Mouse (Mus musculus) hindlimb bud, embryonic 11.5 days (tissue): ENCODE data around the gene B230118H07Rik.
"Not testable (repeated sequence)": the region's sequence is repeated elsewhere in the genome, so short reads cannot be mapped to it uniquely, and the experiment has no call there.

Source experiments
- DNase-seq: peaks from one replicate; pipeline ENCODE4 v3.0.0-alpha.2; 2012; ENCODE audit warnings: low read depth, low spot score; ENCODE audit errors: extremely low spot score

The B230118H07Rik gene

GRCm38 (mm10) chr2:101592023-101592841 lies 57.1 kb downstream of the B230118H07Rik start:
- peak; percentile 72 for DNase-seq

- DNase-seq = no peak
Observed at GRCm38 (mm10) chr2:101591356-101591755, 58.0 kb downstream of the B230118H07Rik start.

- DNase-seq = no peak
Observed at GRCm38 (mm10) chr2:101581418-101581817, 67.9 kb downstream of the B230118H07Rik start.

- DNase-seq = no peak
Observed at GRCm38 (mm10) chr2:101580977-101581376, 68.4 kb downstream of the B230118H07Rik start.

GRCm38 (mm10) chr2:101580428-101580827 lies 68.9 kb downstream of the B230118H07Rik start:
- DNase-seq = no peak

- no peak for DNase-seq
Observed at GRCm38 (mm10) chr2:101580027-101580426, 69.3 kb downstream of the B230118H07Rik start.

- no peak for DNase-seq
Observed at GRCm38 (mm10) chr2:101577243-101577642, 72.1 kb downstream of the B230118H07Rik start.

- no peak for DNase-seq
Observed at GRCm38 (mm10) chr2:101569230-101569629, 80.1 kb downstream of the B230118H07Rik start.

GRCm38 (mm10) chr2:101567490-101567889 lies 81.8 kb downstream of the B230118H07Rik start:
- DNase-seq = no peak

GRCm38 (mm10) chr2:101563776-101564175 lies 85.6 kb downstream of the B230118H07Rik start:
- no peak for DNase-seq

- no peak for DNase-seq
Observed at GRCm38 (mm10) chr2:101563206-101563605, 86.1 kb downstream of the B230118H07Rik start.

GRCm38 (mm10) chr2:101559431-101559830 lies 89.9 kb downstream of the B230118H07Rik start:
- DNase-seq = no peak

GRCm38 (mm10) chr2:101555886-101556285 lies 93.4 kb downstream of the B230118H07Rik start:
- no peak for DNase-seq

- no peak for DNase-seq
Observed at GRCm38 (mm10) chr2:101553851-101554250, 95.5 kb downstream of the B230118H07Rik start.

GRCm38 (mm10) chr2:101552301-101552700 lies 97.0 kb downstream of the B230118H07Rik start:
- DNase-seq = no peak

- DNase-seq = no peak
Observed at GRCm38 (mm10) chr2:101551026-101551719, 98.2 kb downstream of the B230118H07Rik start.

GRCm38 (mm10) chr2:101550176-101550575 lies 99.2 kb downstream of the B230118H07Rik start:
- DNase-seq = no peak

GRCm38 (mm10) chr2:101548866-101549265 lies 100.5 kb downstream of the B230118H07Rik start:
- no peak for DNase-seq

- no peak for DNase-seq
Observed at GRCm38 (mm10) chr2:101545593-101545992, 103.7 kb downstream of the B230118H07Rik start.

- no peak for DNase-seq
Observed at GRCm38 (mm10) chr2:101543704-101544417, 105.5 kb downstream of the B230118H07Rik start.

- not testable (repeated sequence) for DNase-seq
Observed at GRCm38 (mm10) chr2:101536887-101537286, 112.4 kb downstream of the B230118H07Rik start.
